Mouse (Mus musculus): ENCODE results near the gene Npcd. TPM values are rescaled to one million over a fixed set of nuclear protein-coding genes. Genes with fewer than 3 reads are reported as not detected.

Npcd gene
- polyA plus RNA-seq, 1 experiment from 2014 or later: 0.77 TPM

GRCm38 (mm10) chr15:79774117-79775027 is 59.7 kb downstream of the Npcd start:
- Histone ChIP-seq H3K4me2 (replicated peaks; ENCODE audit: low read depth, low read length) (peak overlapping the region; percentile 79), H3K4me1 (ENCODE audit: control insufficient read depth, insufficient read depth, low read length) (peaks cover 15% of the 10 kb centered on the region; the same call in 1 of the 2 replicates), H3K9ac (replicated peaks; ENCODE audit: low read depth, low read length) (peak overlapping the region; percentile 74), H3K27me3 (ENCODE audit: control insufficient read depth, insufficient read depth, low read length) (no peaks in the 10 kb centered on the region), H3K4me3 (ENCODE audit: low read depth, low read length) (peak overlapping the region; percentile 81), H3K27ac (ENCODE audit: low read length) (peak overlapping the region; percentile 61), H3K9me3 (ENCODE audit: control insufficient read depth, low read depth, low read length) (no peaks in the 10 kb centered on the region), H3K36me3 (ENCODE audit: control insufficient read depth, insufficient read depth, low read length) (no peaks in the 10 kb centered on the region)
- WGBS: 1% methylated on average over 50 of the region's 50 CpGs
- peak; percentile 98 for ATAC-seq (ENCODE audit: insufficient number of reproducible peaks, insufficient read depth, low FRiP score, low read depth)

- no peak overlapping the region for H3K27ac ChIP-seq (ENCODE audit: low read length)
- no peak for ATAC-seq (ENCODE audit: insufficient number of reproducible peaks, insufficient read depth, low FRiP score, low read depth)
- no peaks in the 10 kb centered on the region for H3K36me3 ChIP-seq (ENCODE audit: control insufficient read depth, insufficient read depth, low read length)
- H3K27me3 ChIP-seq (ENCODE audit: control insufficient read depth, insufficient read depth, low read length): no peaks in the 10 kb centered on the region
- no peak overlapping the region for H3K9ac ChIP-seq (replicated peaks; ENCODE audit: low read depth, low read length)
- WGBS: 78% methylated on average over 21 of the region's 21 CpGs
- no peak overlapping the region for H3K4me3 ChIP-seq (ENCODE audit: low read depth, low read length)
- no peaks in the 10 kb centered on the region for H3K9me3 ChIP-seq (ENCODE audit: control insufficient read depth, low read depth, low read length)
- peaks cover 15% of the 10 kb centered on the region; the same call in 1 of the 2 replicates for H3K4me1 ChIP-seq (ENCODE audit: control insufficient read depth, insufficient read depth, low read length)
- H3K4me2 ChIP-seq (replicated peaks; ENCODE audit: low read depth, low read length): no peak overlapping the region
These were observed 63.3 kb downstream of the Npcd start for GRCm38 (mm10) chr15:79770629-79771240.

DNA sequence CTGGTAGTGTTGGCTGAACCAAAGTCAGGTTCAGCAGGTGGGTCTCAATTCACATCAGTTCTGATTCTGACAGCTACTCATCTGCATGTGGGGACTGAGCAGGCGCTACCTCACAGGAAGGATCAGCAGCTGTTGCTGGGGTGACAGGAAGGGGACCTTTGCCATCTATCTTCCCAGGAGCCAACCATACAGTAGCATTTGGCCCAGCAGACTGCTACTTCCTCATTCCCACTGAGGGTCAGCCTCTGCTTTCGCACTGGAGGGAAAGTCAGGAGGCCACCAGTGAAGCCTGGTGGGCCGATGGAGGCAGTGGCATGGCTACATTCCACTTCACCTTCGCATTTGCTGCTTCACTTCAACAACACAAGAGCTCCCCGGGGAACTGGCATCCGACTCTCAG is 65.7 kb downstream of the Npcd start:
- Histone ChIP-seq H3K36me3 (ENCODE audit: control insufficient read depth, insufficient read depth, low read length) (no peaks in the 10 kb centered on the region; the same call in 1 of the 2 replicates), H3K4me2 (replicated peaks; ENCODE audit: low read depth, low read length) (no peak overlapping the region), H3K9me3 (ENCODE audit: control insufficient read depth, low read depth, low read length) (no peaks in the 10 kb centered on the region), H3K4me3 (ENCODE audit: low read depth, low read length) (no peak overlapping the region), H3K27ac (ENCODE audit: low read length) (no peak overlapping the region), H3K9ac (replicated peaks; ENCODE audit: low read depth, low read length) (no peak overlapping the region), H3K4me1 (ENCODE audit: control insufficient read depth, insufficient read depth, low read length) (peaks cover 5% of the 10 kb centered on the region; the same call in 1 of the 2 replicates), H3K27me3 (ENCODE audit: control insufficient read depth, insufficient read depth, low read length) (no peaks in the 10 kb centered on the region)
- no peak for ATAC-seq (ENCODE audit: insufficient number of reproducible peaks, insufficient read depth, low FRiP score, low read depth)
- WGBS: 58% methylated on average over 6 of the region's 6 CpGs

- Histone ChIP-seq H3K9me3 (ENCODE audit: control insufficient read depth, low read depth, low read length) (no peaks in the 10 kb centered on the region), H3K9ac (replicated peaks; ENCODE audit: low read depth, low read length) (no peak overlapping the region), H3K4me1 (ENCODE audit: control insufficient read depth, insufficient read depth, low read length) (no peaks in the 10 kb centered on the region), H3K27me3 (ENCODE audit: control insufficient read depth, insufficient read depth, low read length) (no peaks in the 10 kb centered on the region), H3K36me3 (ENCODE audit: control insufficient read depth, insufficient read depth, low read length) (peaks cover 6% of the 10 kb centered on the region; the same call in 1 of the 2 replicates), H3K4me3 (ENCODE audit: low read depth, low read length) (no peak overlapping the region), H3K27ac (ENCODE audit: low read length) (no peak overlapping the region), H3K4me2 (replicated peaks; ENCODE audit: low read depth, low read length) (no peak overlapping the region)
- no peak for ATAC-seq (ENCODE audit: insufficient number of reproducible peaks, insufficient read depth, low FRiP score, low read depth)
- 82% methylated on average over 16 of the region's 16 CpGs for WGBS
These were observed 66.6 kb downstream of the Npcd start for GRCm38 (mm10) chr15:79767327-79767961.

DNA sequence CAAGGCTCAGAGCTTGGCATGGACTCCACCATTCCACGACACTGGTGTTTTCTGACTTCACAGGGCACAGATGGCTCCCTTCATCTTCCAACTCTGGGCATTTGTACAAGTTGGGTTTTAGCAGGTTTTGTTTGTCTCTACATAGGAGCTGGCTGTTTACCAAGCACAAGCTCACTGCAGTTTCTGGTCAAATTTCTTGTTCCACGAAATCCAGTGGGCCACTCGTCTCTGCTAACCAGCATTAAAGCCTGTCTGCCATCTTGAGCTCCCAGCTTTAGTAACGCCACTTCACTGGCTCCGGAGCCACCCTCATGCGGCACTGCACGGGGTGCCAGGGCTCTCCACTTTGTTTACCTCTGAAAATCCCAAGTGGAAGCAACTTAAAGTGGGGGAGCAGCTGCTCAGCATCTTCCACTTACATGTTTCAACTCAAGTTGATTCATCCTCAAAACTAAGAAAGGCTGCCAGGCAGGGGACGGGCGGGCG is 67.4 kb downstream of the Npcd start:
- WGBS: 72% methylated on average over 10 of the region's 10 CpGs
- Histone ChIP-seq H3K9ac (replicated peaks; ENCODE audit: low read depth, low read length) (no peak overlapping the region), H3K4me3 (ENCODE audit: low read depth, low read length) (no peak overlapping the region), H3K4me2 (replicated peaks; ENCODE audit: low read depth, low read length) (no peak overlapping the region), H3K9me3 (ENCODE audit: control insufficient read depth, low read depth, low read length) (no peaks in the 10 kb centered on the region), H3K36me3 (ENCODE audit: control insufficient read depth, insufficient read depth, low read length) (peaks cover 9% of the 10 kb centered on the region; the same call in 1 of the 2 replicates), H3K27ac (ENCODE audit: low read length) (no peak overlapping the region), H3K4me1 (ENCODE audit: control insufficient read depth, insufficient read depth, low read length) (no peaks in the 10 kb centered on the region), H3K27me3 (ENCODE audit: control insufficient read depth, insufficient read depth, low read length) (no peaks in the 10 kb centered on the region)
- no peak for ATAC-seq (ENCODE audit: insufficient number of reproducible peaks, insufficient read depth, low FRiP score, low read depth)

GRCm38 (mm10) chr15:79766168-79766567 is 67.9 kb downstream of the Npcd start:
- no peaks in the 10 kb centered on the region for H3K4me1 ChIP-seq (ENCODE audit: control insufficient read depth, insufficient read depth, low read length)
- no peaks in the 10 kb centered on the region for H3K27me3 ChIP-seq (ENCODE audit: control insufficient read depth, insufficient read depth, low read length)
- 63% methylated on average over 9 of the region's 10 CpGs for WGBS
- no peaks in the 10 kb centered on the region for H3K9me3 ChIP-seq (ENCODE audit: control insufficient read depth, low read depth, low read length)
- no peak overlapping the region for H3K27ac ChIP-seq (ENCODE audit: low read length)
- H3K4me3 ChIP-seq (ENCODE audit: low read depth, low read length): no peak overlapping the region
- no peak overlapping the region for H3K4me2 ChIP-seq (replicated peaks; ENCODE audit: low read depth, low read length)
- ATAC-seq (ENCODE audit: insufficient number of reproducible peaks, insufficient read depth, low FRiP score, low read depth): no peak
- no peak overlapping the region for H3K9ac ChIP-seq (replicated peaks; ENCODE audit: low read depth, low read length)
- peaks cover 11% of the 10 kb centered on the region; the same call in 1 of the 2 replicates for H3K36me3 ChIP-seq (ENCODE audit: control insufficient read depth, insufficient read depth, low read length)

DNA sequence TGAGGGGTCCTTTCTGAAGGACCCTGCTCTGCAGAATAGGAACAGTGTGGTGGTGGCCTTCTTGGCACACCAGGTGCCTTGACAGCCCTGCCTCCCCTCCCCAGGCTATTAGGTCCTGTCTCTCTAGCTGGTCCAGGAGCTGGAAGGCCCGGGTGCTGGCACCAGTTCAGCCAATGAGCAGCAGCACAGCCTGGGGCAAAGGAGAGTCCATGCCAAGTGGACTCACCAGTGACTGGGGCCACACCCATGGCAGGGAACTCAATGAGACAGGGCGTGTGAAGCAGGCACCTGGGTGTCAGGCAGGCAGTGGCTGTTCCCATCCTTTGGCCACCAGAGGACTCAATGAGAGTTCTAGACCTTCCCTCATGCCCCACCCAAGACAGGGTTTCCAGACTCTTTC is 68.7 kb downstream of the Npcd start:
- H3K9me3 ChIP-seq (ENCODE audit: control insufficient read depth, low read depth, low read length): no peaks in the 10 kb centered on the region
- H3K36me3 ChIP-seq (ENCODE audit: control insufficient read depth, insufficient read depth, low read length): peaks cover 11% of the 10 kb centered on the region; the same call in 1 of the 2 replicates
- no peak overlapping the region for H3K9ac ChIP-seq (replicated peaks; ENCODE audit: low read depth, low read length)
- H3K27me3 ChIP-seq (ENCODE audit: control insufficient read depth, insufficient read depth, low read length): no peaks in the 10 kb centered on the region
- H3K4me1 ChIP-seq (ENCODE audit: control insufficient read depth, insufficient read depth, low read length): no peaks in the 10 kb centered on the region
- WGBS: 88% methylated on average over 2 of the region's 2 CpGs
- H3K27ac ChIP-seq (ENCODE audit: low read length): no peak overlapping the region
- ATAC-seq (ENCODE audit: insufficient number of reproducible peaks, insufficient read depth, low FRiP score, low read depth): no peak
- no peak overlapping the region for H3K4me3 ChIP-seq (ENCODE audit: low read depth, low read length)
- no peak overlapping the region for H3K4me2 ChIP-seq (replicated peaks; ENCODE audit: low read depth, low read length)

GRCm38 (mm10) chr15:79764539-79765267 is 69.3 kb downstream of the Npcd start:
- ATAC-seq (ENCODE audit: insufficient number of reproducible peaks, insufficient read depth, low FRiP score, low read depth): no peak
- Histone ChIP-seq H3K27me3 (ENCODE audit: control insufficient read depth, insufficient read depth, low read length) (no peaks in the 10 kb centered on the region), H3K4me2 (replicated peaks; ENCODE audit: low read depth, low read length) (no peak overlapping the region), H3K4me3 (ENCODE audit: low read depth, low read length) (no peak overlapping the region), H3K9ac (replicated peaks; ENCODE audit: low read depth, low read length) (no peak overlapping the region), H3K4me1 (ENCODE audit: control insufficient read depth, insufficient read depth, low read length) (no peaks in the 10 kb centered on the region), H3K36me3 (ENCODE audit: control insufficient read depth, insufficient read depth, low read length) (peaks cover 11% of the 10 kb centered on the region; the same call in 1 of the 2 replicates), H3K27ac (ENCODE audit: low read length) (no peak overlapping the region), H3K9me3 (ENCODE audit: control insufficient read depth, low read depth, low read length) (no peaks in the 10 kb centered on the region)
- 79% methylated on average over 11 of the region's 11 CpGs for WGBS
